Mouse (Mus musculus) heart, adult 2 months (tissue): ENCODE data around the gene Mrpl45.

Experiments used
- CTCF ChIP-seq: fragments of 200-600 bp; IDR thresholded peaks from 2 replicates; pipeline ENCODE4 v1.8.1; 2022; ENCODE audit warnings: antibody characterized with exemption, mild to moderate bottlenecking, moderate library complexity
- POLR2A ChIP-seq: fragments of 200-500 bp; IDR thresholded peaks from 2 replicates; pipeline ENCODE4 v1.6.1; 2011; ENCODE audit warnings: mild to moderate bottlenecking, low read depth, low read length, control low read depth; ENCODE audit not compliant: insufficient read depth

- no peak for TF ChIP-seq CTCF
- no peak for TF ChIP-seq POLR2A
Measured at GRCm38 (mm10) chr11:97277166-97277565, 38.4 kb upstream of the Mrpl45 start.
